Mouse (Mus musculus) bone marrow macrophage, adult 2 months (primary cell): ENCODE measurements around the gene Cd302. TPM values are rescaled to one million over a fixed set of nuclear protein-coding genes. Genes with fewer than 3 reads are reported as not detected.

Experiments used
- H3K27ac ChIP-seq: 2 replicates; pipeline ENCODE4 v1.5.1; 2012; ENCODE audit warnings: low read depth, low read length; ENCODE audit not compliant: insufficient read depth
- H3K4me1 ChIP-seq: 2 replicates; pipeline ENCODE4 v1.6.1; 2012; ENCODE audit warnings: low read length; ENCODE audit not compliant: control insufficient read depth, insufficient read depth
- H3K4me3 ChIP-seq: 2 replicates; pipeline ENCODE4 v1.5.1; 2012; ENCODE audit warnings: mild to moderate bottlenecking, low read length, moderate library complexity; ENCODE audit not compliant: insufficient read depth
- CTCF ChIP-seq: IDR thresholded peaks from 2 replicates; pipeline ENCODE4 v1.5.1; 2012; ENCODE audit warnings: low read depth, mild to moderate bottlenecking, low read length, moderate library complexity
- POLR2A ChIP-seq: IDR thresholded peaks from 2 replicates; pipeline ENCODE4 v1.6.1; 2012; ENCODE audit warnings: mild to moderate bottlenecking, low read depth, low read length, borderline replicate concordance
- polyA plus RNA-seq: library from polyadenylated mRNA; stranded (reverse); fragments of >200 nt; gene quantifications from 2 replicates; pipeline ENCODE4 v1.2.4, GENCODE M21; 2012; ENCODE audit not compliant: missing spikeins, insufficient read depth, insufficient read length

The Cd302 gene
- polyA plus RNA-seq, result 120 and 135 TPM in 2 replicates

DNA sequence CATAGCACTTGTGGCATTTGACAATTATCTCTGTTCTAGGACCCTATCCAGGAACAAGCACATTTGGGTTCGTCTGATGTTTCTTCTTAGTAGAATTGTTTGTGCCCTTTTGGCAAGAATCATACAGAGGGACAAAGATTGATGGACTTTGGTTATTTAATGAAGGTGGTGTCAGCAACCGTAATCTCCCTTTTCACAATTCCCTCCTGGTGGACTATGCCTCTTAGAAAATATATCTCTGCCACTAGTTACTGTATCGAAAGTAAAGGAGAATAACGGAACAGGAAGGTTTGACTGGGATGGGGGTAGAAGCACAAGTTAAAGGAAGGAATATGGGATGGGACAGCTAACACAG is at the start of gene Cd302:
Gene Cd302, minus strand, starts transcription at position 22 of the 355 bp plus-strand sequence.
- TF ChIP-seq CTCF (no peak), POLR2A (no peak)
- Histone ChIP-seq H3K4me3 (peak within 1 kb of the TSS; percentile 71), H3K27ac (peak within 1 kb of the TSS; percentile 87)

GRCm38 (mm10) chr2:60328641-60329040 is 44.4 kb upstream of the Cd302 start:
- Histone ChIP-seq H3K4me1 (no peaks in the 10 kb centered on the region; the same call in 1 of the 2 replicates), H3K4me3 (no peak overlapping the region), H3K27ac (no peak overlapping the region)
- TF ChIP-seq CTCF (no peak), POLR2A (no peak)

More for the DNA sequence above, at the start of gene Cd302:
- H3K4me1 ChIP-seq, result peaks cover 42% of the 10 kb centered on the region

DNA sequence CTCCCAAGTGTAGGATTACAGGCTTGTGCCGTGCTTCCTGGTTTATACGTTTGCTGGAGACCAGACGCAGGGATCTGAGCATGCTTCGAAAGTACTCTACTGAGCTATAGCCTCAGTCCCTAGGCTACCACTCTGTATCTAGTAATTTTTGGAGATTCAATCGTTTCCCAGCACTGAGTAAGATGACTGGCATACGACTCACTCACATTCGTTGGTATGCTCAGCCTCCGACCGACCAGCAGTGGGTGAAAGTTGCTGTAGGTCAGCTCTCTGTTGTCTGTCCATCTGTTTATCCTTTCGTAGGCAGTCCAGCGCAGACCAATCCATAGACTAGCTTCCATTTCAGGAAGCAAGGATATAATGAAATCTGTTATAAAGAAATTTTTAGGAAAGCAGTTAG is 43.3 kb upstream of the Cd302 start:
- Histone ChIP-seq H3K27ac (no peak overlapping the region), H3K4me1 (no peaks in the 10 kb centered on the region; the same call in 1 of the 2 replicates), H3K4me3 (no peak overlapping the region)
- no peak for TF ChIP-seq CTCF
- TF ChIP-seq POLR2A, result no peak

DNA sequence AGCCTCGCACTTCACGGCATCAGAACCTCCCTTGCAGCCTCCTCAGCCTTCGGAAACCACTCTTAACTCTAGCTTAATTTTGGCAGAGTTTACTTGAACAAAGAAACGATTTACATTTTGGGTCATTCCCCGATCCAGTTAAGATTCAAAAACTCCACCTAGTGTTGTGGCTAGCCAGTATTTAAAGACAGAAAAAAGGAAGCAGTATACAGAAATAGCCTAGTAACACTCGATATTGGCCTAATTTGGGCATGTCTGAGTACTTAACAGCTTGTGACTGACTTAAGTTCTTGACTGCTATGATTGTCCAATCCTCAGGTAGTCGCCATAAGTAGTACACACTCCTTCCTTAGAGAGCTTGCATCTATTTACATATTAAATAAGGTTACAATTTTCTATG is 42.7 kb upstream of the Cd302 start:
- TF ChIP-seq CTCF, result no peak
- no peak for TF ChIP-seq POLR2A
- Histone ChIP-seq H3K4me3 (no peak overlapping the region), H3K4me1 (no peaks in the 10 kb centered on the region; the same call in 1 of the 2 replicates), H3K27ac (no peak overlapping the region)

DNA sequence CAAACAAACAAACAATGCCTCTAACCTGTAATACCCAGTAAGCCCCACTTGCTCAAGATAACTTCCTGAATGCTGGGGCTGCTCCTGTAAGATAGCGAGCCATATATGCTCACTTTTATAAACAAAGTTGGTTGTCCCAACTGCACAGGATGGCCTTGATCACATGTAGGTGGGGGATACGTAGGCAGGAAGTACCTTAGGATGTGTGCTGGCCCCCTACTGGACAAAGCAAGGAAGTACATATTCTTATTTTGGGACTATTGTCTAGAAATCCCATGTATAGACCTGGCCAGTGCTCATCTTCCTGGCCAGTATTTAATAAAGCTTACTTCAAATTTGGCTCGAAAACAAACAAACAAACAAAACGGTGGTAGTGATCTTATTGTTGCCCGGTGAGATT is 39.1 kb upstream of the Cd302 start:
- no peaks in the 10 kb centered on the region; the same call in 1 of the 2 replicates for H3K4me1 ChIP-seq
- TF ChIP-seq POLR2A (no peak), CTCF (peak; percentile 48; the same call in 1 of the 2 replicates)
- H3K4me3 ChIP-seq, result no peak overlapping the region
- no peak overlapping the region for H3K27ac ChIP-seq

DNA sequence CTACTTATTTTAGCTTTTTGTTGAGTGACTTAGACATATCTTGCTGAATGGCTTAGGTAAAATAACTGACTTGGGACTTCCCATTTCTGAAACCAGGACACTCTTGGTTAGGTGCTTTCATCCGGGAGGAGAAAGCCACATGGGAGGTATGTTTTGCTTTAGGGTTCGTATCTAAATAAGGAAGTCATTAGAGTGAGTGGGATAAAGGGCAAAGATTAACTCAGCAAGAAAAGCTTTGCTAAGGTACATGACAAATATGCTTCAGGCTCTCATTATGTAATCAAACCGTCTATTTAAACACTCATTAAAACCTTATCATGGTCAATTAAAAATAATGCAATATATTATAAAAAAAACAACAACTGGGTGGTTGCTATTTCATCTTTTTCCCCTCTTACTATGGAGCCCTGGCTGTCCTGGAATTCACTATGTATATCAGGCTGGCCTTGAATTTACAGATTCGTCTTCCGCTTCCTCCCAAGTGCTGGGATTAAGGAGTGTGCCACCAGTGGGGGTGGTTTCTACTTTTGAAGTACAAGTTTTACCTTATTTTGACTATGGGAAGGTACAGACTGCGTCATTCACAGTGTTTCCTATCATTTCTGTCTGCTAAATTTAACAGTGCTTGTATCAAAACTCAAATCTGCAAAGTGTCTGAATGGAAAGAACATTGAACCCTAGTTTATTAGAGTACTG is 37.9 kb upstream of the Cd302 start:
- no peak overlapping the region for H3K27ac ChIP-seq
- TF ChIP-seq POLR2A, result no peak
- no peak for TF ChIP-seq CTCF
- no peaks in the 10 kb centered on the region; the same call in 1 of the 2 replicates for H3K4me1 ChIP-seq
- no peak overlapping the region for H3K4me3 ChIP-seq

DNA sequence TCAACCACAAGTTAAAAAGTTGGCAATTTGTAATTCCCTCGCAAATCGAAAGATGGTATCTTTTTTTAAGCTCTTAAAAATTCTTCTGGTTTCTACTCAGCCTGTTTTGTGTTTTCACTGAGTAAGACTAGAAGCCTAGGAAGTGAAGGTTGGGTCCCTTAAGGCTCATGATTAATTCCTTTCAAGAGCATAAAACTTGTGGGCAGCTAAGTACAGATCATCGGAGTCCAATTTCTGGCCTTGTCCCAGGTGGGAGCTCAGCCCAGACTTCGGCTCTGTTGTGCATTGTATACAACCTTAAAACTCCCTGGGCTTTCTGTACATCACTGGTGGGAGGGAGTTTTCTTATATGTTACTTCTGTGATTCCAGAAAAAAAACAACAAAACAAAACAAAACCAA is 19.5 kb upstream of the Cd302 start:
- no peak overlapping the region for H3K27ac ChIP-seq
- no peaks in the 10 kb centered on the region for H3K4me1 ChIP-seq
- no peak overlapping the region for H3K4me3 ChIP-seq
- TF ChIP-seq CTCF (no peak), POLR2A (no peak)

GRCm38 (mm10) chr2:60299323-60299722 is 15.0 kb upstream of the Cd302 start:
- Histone ChIP-seq H3K4me1 (peaks cover 5% of the 10 kb centered on the region; the same call in 1 of the 2 replicates), H3K27ac (no peak overlapping the region), H3K4me3 (no peak overlapping the region)
- no peak for TF ChIP-seq POLR2A
- no peak for TF ChIP-seq CTCF

DNA sequence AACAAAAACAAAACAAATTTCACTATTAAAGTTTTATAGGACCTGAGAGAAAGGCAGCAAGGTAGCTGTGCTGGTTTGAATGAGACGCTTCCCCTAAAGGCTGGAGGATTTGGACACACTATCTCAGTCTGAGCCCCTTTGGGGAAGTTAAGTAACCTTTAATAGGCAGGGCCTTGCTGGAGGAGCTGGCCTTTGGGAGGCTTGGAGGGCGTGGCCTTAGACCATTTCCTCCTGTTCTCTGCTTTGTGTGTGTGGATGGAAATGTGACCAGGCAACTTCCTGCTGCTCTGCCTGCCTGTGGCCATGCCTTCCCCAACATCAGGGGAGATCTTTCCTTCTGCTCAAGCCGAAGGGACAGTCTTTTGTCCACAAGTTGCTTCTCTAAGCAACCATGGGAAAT is 14.0 kb upstream of the Cd302 start:
- H3K4me3 ChIP-seq, result no peak overlapping the region
- peaks cover 5% of the 10 kb centered on the region; the same call in 1 of the 2 replicates for H3K4me1 ChIP-seq
- no peak for TF ChIP-seq POLR2A
- no peak for TF ChIP-seq CTCF
- H3K27ac ChIP-seq, result peak overlapping the region; percentile 74

DNA sequence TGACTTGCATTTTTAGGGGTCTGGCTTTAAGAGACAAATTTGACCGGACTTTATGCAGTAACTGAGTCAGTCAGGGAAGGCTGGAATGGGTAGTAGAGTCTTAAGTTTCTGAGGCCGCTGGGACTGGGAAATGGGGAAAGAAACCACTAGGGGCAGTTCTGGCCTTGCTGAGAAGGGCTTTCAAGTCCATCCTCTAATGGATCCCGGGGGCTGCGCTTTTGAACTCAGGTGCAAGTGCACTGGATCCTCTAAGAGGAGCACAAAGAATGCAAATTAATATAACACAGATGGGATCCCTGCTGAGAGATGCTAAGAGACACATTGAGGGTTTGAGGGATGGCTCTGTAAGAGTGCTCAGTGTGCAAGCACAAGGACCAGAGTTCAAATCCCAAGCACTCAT is 7.1 kb upstream of the Cd302 start:
- Histone ChIP-seq H3K4me1 (peaks cover 26% of the 10 kb centered on the region), H3K27ac (no peak overlapping the region), H3K4me3 (no peak overlapping the region)
- no peak for TF ChIP-seq CTCF
- no peak for TF ChIP-seq POLR2A
